Comparison of ENCODE assay signal across 9 mouse cellular contexts in the genomic region with DNA sequence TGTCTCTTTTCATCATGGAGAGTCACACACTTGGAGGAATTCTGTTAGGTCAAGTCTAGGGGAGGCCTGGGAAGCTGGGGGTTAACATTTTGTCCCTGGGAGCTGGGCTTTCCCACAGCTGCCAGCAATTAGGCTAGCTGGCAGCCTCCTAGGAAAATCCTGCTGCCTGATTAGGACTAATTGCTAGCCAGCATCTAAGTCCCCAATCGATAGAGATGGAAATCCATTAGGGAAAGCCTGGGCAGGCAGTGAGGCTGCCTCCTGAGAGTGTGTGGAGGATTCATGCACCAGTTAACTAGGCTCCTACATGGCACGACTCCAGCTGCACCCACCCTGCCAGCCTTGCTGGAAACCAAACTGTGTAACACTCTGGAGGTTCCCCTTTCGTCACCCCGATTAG. TPM values are rescaled to one million over a fixed set of nuclear protein-coding genes. Genes with fewer than 3 reads are reported as not detected.
A peak's percentile ranks its signal among the peaks of the same experiment; 100 is the strongest.
DNase-seq lines count a peak whose midpoint lies in the region; ATAC-seq lines count a peak whose summit lies in the region.
"Had no signal": no experiment of that assay in that cellular context is flagged by ENCODE, and none has a peak within 500 bp of the region (broad histone marks: within the 10 kb centered on the region; RNA-seq: fewer than 3 reads in every experiment).

No protein-coding gene starts in this region.

- H3K4me1 ChIP-seq in kidney, embryonic 14.5 days (ENCODE audit: control insufficient read depth, insufficient read depth, low read length): no peaks in the 10 kb centered on the region
- H3K4me1 ChIP-seq in embryonic facial prominence, embryonic 15.5 days: peaks cover 9% of the 10 kb centered on the region
- no peaks in the 10 kb centered on the region for H3K4me1 ChIP-seq in midbrain, embryonic 14.5 days (ENCODE audit: control insufficient read depth, insufficient read depth, low read length)

- no peak overlapping the region for H3K4me3 ChIP-seq in kidney, embryonic 14.5 days (ENCODE audit: low read length)
- H3K4me3 ChIP-seq in embryonic facial prominence, embryonic 15.5 days (replicated peaks): no peak overlapping the region
- no peak overlapping the region for H3K4me3 ChIP-seq in midbrain, embryonic 14.5 days (replicated peaks; ENCODE audit: low read depth, low read length)

- H3K36me3 ChIP-seq in kidney, embryonic 14.5 days (ENCODE audit: control insufficient read depth, insufficient read depth, low read length): no peaks in the 10 kb centered on the region
- no peaks in the 10 kb centered on the region for H3K36me3 ChIP-seq in embryonic facial prominence, embryonic 15.5 days
- H3K36me3 ChIP-seq in midbrain, embryonic 14.5 days (ENCODE audit: control insufficient read depth, insufficient read depth, low read length): no peaks in the 10 kb centered on the region

- no peak overlapping the region for H3K4me2 ChIP-seq in kidney, embryonic 14.5 days (replicated peaks; ENCODE audit: low read depth, low read length)
- no peak overlapping the region for H3K4me2 ChIP-seq in embryonic facial prominence, embryonic 15.5 days (replicated peaks)
- no peak overlapping the region for H3K4me2 ChIP-seq in midbrain, embryonic 14.5 days (ENCODE audit: low read length)

- peak; percentile 18 for DNase-seq in kidney, postnatal 10 days
- DNase-seq in layer of hippocampus, adult 18-20 months (ENCODE audit: low spot score in 2 of 2): peak; percentile 10 to 42
- peak; percentile 39 for DNase-seq in midbrain, embryonic 14.5 days
- DNase-seq in cerebellum, adult 11 months: no peak
- DNase-seq in spleen, postnatal 14 days (ENCODE audit: low spot score in 2 of 2): no peak

- ATAC-seq in kidney, embryonic 14.5 days (ENCODE audit: low FRiP score, low TSS enrichment): no peak
- peak; percentile 79 for ATAC-seq in embryonic facial prominence, embryonic 15.5 days (ENCODE audit: insufficient number of reproducible peaks, low FRiP score, low TSS enrichment, low read depth)
- ATAC-seq in midbrain, embryonic 14.5 days (ENCODE audit: low FRiP score, low TSS enrichment): no peak; the same call in 1 of the 2 replicates
- ATAC-seq in CD4-positive, CD25-positive, alpha-beta regulatory T cell, adult 4 months: no peak

- H3K27ac ChIP-seq in kidney, embryonic 14.5 days (ENCODE audit: low read depth, low read length): no peak overlapping the region
- 0 out of 2 replicates have a peak overlapping the region, but pooled peaks have one; percentile 44 for H3K27ac ChIP-seq in embryonic facial prominence, embryonic 15.5 days (replicated peaks)
- H3K27ac ChIP-seq in midbrain, embryonic 14.5 days (replicated peaks; ENCODE audit: low read depth, low read length): no peak overlapping the region
- H3K27ac ChIP-seq: liver, embryonic 14.5 days had no signal

- no peaks in the 10 kb centered on the region for H3K9me3 ChIP-seq in kidney, embryonic 14.5 days (ENCODE audit: control insufficient read depth, low read length)
- H3K9me3 ChIP-seq in embryonic facial prominence, embryonic 15.5 days (replicated peaks): no peaks in the 10 kb centered on the region
- H3K9me3 ChIP-seq in midbrain, embryonic 14.5 days (ENCODE audit: control insufficient read depth, low read length): no peaks in the 10 kb centered on the region

- no peak overlapping the region for H3K9ac ChIP-seq in kidney, embryonic 14.5 days (ENCODE audit: low read depth, low read length)
- no peak overlapping the region for H3K9ac ChIP-seq in embryonic facial prominence, embryonic 15.5 days
- H3K9ac ChIP-seq in midbrain, embryonic 14.5 days (replicated peaks; ENCODE audit: low read length): no peak overlapping the region
- H3K9ac ChIP-seq: liver, embryonic 14.5 days had no signal

- no peaks in the 10 kb centered on the region for H3K27me3 ChIP-seq in kidney, embryonic 14.5 days (ENCODE audit: control insufficient read depth, insufficient read depth, low read length)
- no peaks in the 10 kb centered on the region for H3K27me3 ChIP-seq in embryonic facial prominence, embryonic 15.5 days
- H3K27me3 ChIP-seq in midbrain, embryonic 14.5 days (ENCODE audit: control insufficient read depth, insufficient read depth, low read length): no peaks in the 10 kb centered on the region

- 53% methylated on average over 4 of the region's 4 CpGs for WGBS in kidney, embryonic 14.5 days
- WGBS in embryonic facial prominence, embryonic 15.5 days: 25% methylated on average over 4 of the region's 4 CpGs
- WGBS in midbrain, embryonic 14.5 days: 47% methylated on average over 4 of the region's 4 CpGs

RNA-seq across cellular contexts. Expression of a gene that starts 39.5 kb away (rescaled TPM):
- 8.4 and 10.6 TPM in 2 replicates for polyA plus RNA-seq in kidney, embryonic 14.5 days (2014; fragmentation: Nextera tagmentation; extraction: Ambion mirVana)
- 8.5 and 10.3 TPM in 2 replicates for polyA plus RNA-seq in embryonic facial prominence, embryonic 15.5 days (2015; fragmentation: Nextera tagmentation; extraction: Ambion mirVana)
- 1 to 10 TPM; 6.0 to 6.2 TPM for total RNA-seq in layer of hippocampus, adult 18-20 months (2021)
- polyA plus RNA-seq in midbrain, embryonic 14.5 days (2014; fragmentation: Nextera tagmentation; extraction: Ambion mirVana): 4.4 TPM in 2 replicates
- polyA plus RNA-seq in CD4-positive, CD25-positive, alpha-beta regulatory T cell, adult 4 months (2017; shearing (Covaris generic)): 1 to 10 TPM; 4.2 to 4.3 TPM

Comparison
In these comparisons a context has a peak if more than half of its experiments do, and no peak if none do; other contexts are left out.
1. DNase-seq: peak in kidney, postnatal 10 days (single experiment), layer of hippocampus, adult 18-20 months (2 of 2) and midbrain, embryonic 14.5 days (single experiment); none in cerebellum, adult 11 months (single experiment) and spleen, postnatal 14 days (0 of 2).